Mouse (Mus musculus) CH12.LX (cell line): ENCODE results near the gene Ttc9b. TPM values are rescaled to one million over a fixed set of nuclear protein-coding genes. Genes with fewer than 3 reads are reported as not detected.

Experiments
- DNase-seq: peaks from one replicate; pipeline ENCODE4 v3.0.0-alpha.2; 2013; ENCODE audit errors: extremely low read depth
- H3K27ac ChIP-seq: 2 replicates; pipeline ENCODE4 v1.5.1; 2012; ENCODE audit warnings: low read depth, mild to moderate bottlenecking, control low read depth, moderate library complexity; ENCODE audit not compliant: insufficient read depth
- H3K27me3 ChIP-seq: replicated peaks from 2 replicates; pipeline ENCODE3; 2012; ENCODE audit warnings: inconsistent platforms
- H3K36me3 ChIP-seq, 2 experiments: replicated peaks in 1 of 2; 2 replicates each; pipeline versions ENCODE3 to v1.6.1; 2012; ENCODE audit warnings: inconsistent platforms in 1 of 2, low read length in 1 of 2, mild to moderate bottlenecking in 1 of 2, mixed read lengths in 1 of 2, moderate library complexity in 1 of 2; ENCODE audit not compliant: control insufficient read depth in 1 of 2, insufficient read depth in 1 of 2
- H3K4me1 ChIP-seq, 2 experiments: 2 replicates each; pipeline ENCODE4 v1.6.1; 2012; ENCODE audit warnings: inconsistent platforms in 1 of 2, moderate library complexity in 1 of 2; ENCODE audit not compliant: insufficient read depth in 2 of 2, control insufficient read depth in 1 of 2
- H3K4me2 ChIP-seq: 2 replicates; pipeline ENCODE4 v1.6.1; 2012; ENCODE audit warnings: low read depth, mild to moderate bottlenecking, control low read depth; ENCODE audit not compliant: poor library complexity, insufficient read depth, severe bottlenecking
- H3K4me3 ChIP-seq, 3 experiments: fragments of 150-350 bp in 1 of 3; sonication (generic) in 1 of 3; replicated peaks in 1 of 3; 2 replicates each; pipeline versions ENCODE3 to v1.5.1; 2011 to 2012; ENCODE audit warnings: low read depth in 2 of 3, low read length in 2 of 3, mild to moderate bottlenecking in 2 of 3, moderate library complexity in 2 of 3, control low read depth in 1 of 3, improper control_type of control experiment in 1 of 3, inconsistent platforms in 1 of 3, mixed read lengths in 1 of 3; ENCODE audit not compliant: poor library complexity in 1 of 3
- H3K79me2 ChIP-seq: replicated peaks from 2 replicates; pipeline ENCODE4 v1.6.1; 2012; ENCODE audit warnings: mild to moderate bottlenecking, moderate library complexity; ENCODE audit not compliant: control insufficient read depth, poor library complexity, insufficient read depth, severe bottlenecking; ENCODE audit errors: extremely low read depth
- H3K9ac ChIP-seq: 2 replicates; pipeline ENCODE4 v1.6.1; 2012; ENCODE audit warnings: low read depth, mild to moderate bottlenecking, control low read depth, moderate library complexity; ENCODE audit not compliant: insufficient read depth
- H3K9me3 ChIP-seq: replicated peaks from 2 replicates; pipeline ENCODE3; 2012; ENCODE audit warnings: low read length, inconsistent platforms, mixed read lengths
- BHLHE40 ChIP-seq: IDR thresholded peaks from 2 replicates; pipeline ENCODE4 v1.6.1; 2011; ENCODE audit warnings: mild to moderate bottlenecking, low read depth, low read length, improper control_type of control experiment
- CHD2 ChIP-seq: IDR thresholded peaks from 2 replicates; pipeline ENCODE4 v1.6.1; 2011; ENCODE audit warnings: low read length, improper control_type of control experiment
- CTCF ChIP-seq, 2 experiments: IDR thresholded peaks in 1 of 2; conservative IDR thresholded peaks in 1 of 2; 2 replicates each; pipeline ENCODE4 v1.5.1; 2011 to 2012; ENCODE audit warnings: low read depth in 2 of 2, low read length in 2 of 2, improper control_type of control experiment in 1 of 2, inconsistent platforms in 1 of 2, mild to moderate bottlenecking in 1 of 2, moderate library complexity in 1 of 2
- E2F4 ChIP-seq: IDR thresholded peaks from 2 replicates; pipeline ENCODE4 v1.6.1; 2011; ENCODE audit warnings: low read depth, low read length, improper control_type of control experiment; ENCODE audit not compliant: insufficient replicate concordance
- ELF1 ChIP-seq: IDR thresholded peaks from 2 replicates; pipeline ENCODE4 v1.6.1; 2014; ENCODE audit warnings: low read depth, mild to moderate bottlenecking, inconsistent platforms, low read length, improper control_type of control experiment
- EP300 ChIP-seq: IDR thresholded peaks from 2 replicates; pipeline ENCODE4 v1.6.1; 2011; ENCODE audit warnings: low read length, improper control_type of control experiment
- ETS1 ChIP-seq: conservative IDR thresholded peaks from 2 replicates; pipeline ENCODE4 v1.6.1; 2012; ENCODE audit warnings: low read depth, mild to moderate bottlenecking, inconsistent platforms, low read length, improper control_type of control experiment, moderate library complexity
- GABPA ChIP-seq: IDR thresholded peaks from 2 replicates; pipeline ENCODE4 v1.6.1; 2012; ENCODE audit warnings: low read depth, low read length, improper control_type of control experiment, inconsistent platforms; ENCODE audit not compliant: insufficient replicate concordance
- HCFC1 ChIP-seq: IDR thresholded peaks from 2 replicates; pipeline ENCODE4 v1.6.1; 2012; ENCODE audit warnings: low read depth, mild to moderate bottlenecking, inconsistent platforms, low read length, improper control_type of control experiment
- IRF4 ChIP-seq: IDR thresholded peaks from 2 replicates; pipeline ENCODE4 v1.6.1; 2014; ENCODE audit warnings: low read depth, mild to moderate bottlenecking, inconsistent platforms, low read length, improper control_type of control experiment
- JUN ChIP-seq: IDR thresholded peaks from 2 replicates; pipeline ENCODE4 v1.6.1; 2011; ENCODE audit warnings: low read depth, mild to moderate bottlenecking, low read length, improper control_type of control experiment, moderate library complexity; ENCODE audit not compliant: insufficient read depth
- JUND ChIP-seq: conservative IDR thresholded peaks from 2 replicates; pipeline ENCODE4 v1.6.1; 2011; ENCODE audit warnings: low read depth, low read length, improper control_type of control experiment
- MAFK ChIP-seq: IDR thresholded peaks from 2 replicates; pipeline ENCODE4 v1.6.1; 2011; ENCODE audit warnings: low read length, improper control_type of control experiment; ENCODE audit not compliant: insufficient replicate concordance
- MAZ ChIP-seq: IDR thresholded peaks from 2 replicates; pipeline ENCODE4 v1.6.1; 2012; ENCODE audit warnings: low read depth, mild to moderate bottlenecking, inconsistent platforms, low read length, improper control_type of control experiment, moderate library complexity
- MEF2A ChIP-seq: IDR thresholded peaks from 2 replicates; pipeline ENCODE4 v1.6.1; 2014; ENCODE audit warnings: low read depth, mild to moderate bottlenecking, inconsistent platforms, low read length, improper control_type of control experiment, borderline replicate concordance
- NELFE ChIP-seq: IDR thresholded peaks from 2 replicates; pipeline ENCODE4 v1.6.1; 2011; ENCODE audit warnings: low read depth, low read length, improper control_type of control experiment
- NRF1 ChIP-seq: IDR thresholded peaks from 2 replicates; pipeline ENCODE4 v1.6.1; 2014; ENCODE audit warnings: low read depth, mild to moderate bottlenecking, inconsistent platforms, low read length, improper control_type of control experiment, moderate library complexity
- PAX5 ChIP-seq: IDR thresholded peaks from 2 replicates; pipeline ENCODE4 v1.6.1; 2012; ENCODE audit warnings: low read length, inconsistent platforms, mixed read lengths
- POLR2AphosphoS2 ChIP-seq: IDR thresholded peaks from 2 replicates; pipeline ENCODE4 v1.6.1; 2011; ENCODE audit warnings: low read depth, low read length, improper control_type of control experiment
- RCOR1 ChIP-seq: conservative IDR thresholded peaks from 2 replicates; pipeline ENCODE4 v1.6.1; 2012; ENCODE audit warnings: low read depth, mild to moderate bottlenecking, inconsistent platforms, low read length, improper control_type of control experiment
- SIN3A ChIP-seq: IDR thresholded peaks from 2 replicates; pipeline ENCODE4 v1.6.1; 2012; ENCODE audit warnings: low read length, improper control_type of control experiment, inconsistent platforms
- SMC3 ChIP-seq: IDR thresholded peaks from 2 replicates; pipeline ENCODE4 v1.6.1; 2011; ENCODE audit warnings: low read depth, low read length, improper control_type of control experiment
- TBP ChIP-seq: conservative IDR thresholded peaks from 2 replicates; pipeline ENCODE4 v1.6.1; 2011; ENCODE audit warnings: low read depth, low read length, improper control_type of control experiment
- TCF12 ChIP-seq: IDR thresholded peaks from 2 replicates; pipeline ENCODE4 v1.6.1; 2014; ENCODE audit warnings: low read depth, mild to moderate bottlenecking, inconsistent platforms, low read length, improper control_type of control experiment
- USF1 ChIP-seq: IDR thresholded peaks from 2 replicates; pipeline ENCODE4 v1.6.1; 2014; ENCODE audit warnings: low read depth, mild to moderate bottlenecking, inconsistent platforms, low read length, improper control_type of control experiment
- ZKSCAN1 ChIP-seq: IDR thresholded peaks from 2 replicates; pipeline ENCODE4 v1.6.1; 2012; ENCODE audit warnings: low read depth, inconsistent platforms, low read length, improper control_type of control experiment, borderline replicate concordance
- ZMIZ1 ChIP-seq: IDR thresholded peaks from 2 replicates; pipeline ENCODE4 v1.6.1; 2012; ENCODE audit warnings: low read depth, mild to moderate bottlenecking, inconsistent platforms, low read length, improper control_type of control experiment
- ZNF384 ChIP-seq: IDR thresholded peaks from 2 replicates; pipeline ENCODE4 v1.6.1; 2012; ENCODE audit warnings: low read depth, low read length, improper control_type of control experiment, inconsistent platforms
- dilution Hi-C: fragments of 300-500 bp; cut with MboI; formaldehyde crosslinking; loops from 2 replicates; pipeline ENCODE4 v1.14.3; 2020; ENCODE audit warnings: low sequenced_read_pairs; ENCODE audit not compliant: extremely low pct_unique_long_range_greater_than_20kb, extremely low pct_ligation_motif_present
- in situ Hi-C: fragments of 300-500 bp; cut with MboI; formaldehyde crosslinking; loops from 3 replicates; pipeline ENCODE4 v1.14.3; 2019; ENCODE audit warnings: low sequenced_read_pairs, low pct_ligation_motif_present, low pct_unique_long_range_greater_than_20kb, mixed read lengths
- polyA plus RNA-seq: library from polyadenylated mRNA; unstranded; fragments of >175 nt; gene quantifications from 2 replicates; pipeline ENCODE4 v1.2.1, GENCODE M21; 2012; ENCODE audit warnings: low read depth; ENCODE audit not compliant: insufficient read length
- total RNA-seq, 2 experiments: library from RNA; depleted of rRNA; stranded (reverse); fragments of 300-350 nt in 1 of 2; fragments of >200 nt in 1 of 2; gene quantifications; 2 replicates each; pipeline ENCODE4 v1.2.3; 2012 to 2014

Ttc9b gene
- total and polyA plus RNA-seq, 3 experiments, result not detected

GRCm38 (mm10) chr7:27662038-27662437, 8.3 kb downstream of the Ttc9b start:
- no peak for TF ChIP-seq JUN
- no peak for TF ChIP-seq ZNF384
- TF ChIP-seq IRF4, result no peak
- TF ChIP-seq POLR2AphosphoS2, result no peak
- no peak for TF ChIP-seq BHLHE40
- no peak for TF ChIP-seq ETS1
- no peak for TF ChIP-seq SIN3A
- no peak for TF ChIP-seq NELFE
- no peak for TF ChIP-seq CTCF (conservative IDR thresholded peaks at IDR 0.05 in 1 of 2, IDR thresholded peaks at IDR 0.05 in 1 of 2; ENCODE audit: low read depth in 2 of 2, low read length in 2 of 2)
- no peak for TF ChIP-seq GABPA
- no peak for TF ChIP-seq JUND
- no peak for TF ChIP-seq HCFC1
- TF ChIP-seq PAX5, result no peak
- no peak for TF ChIP-seq MEF2A
- no peak for TF ChIP-seq EP300
- no peak for TF ChIP-seq ZKSCAN1
- no peak for TF ChIP-seq TCF12
- TF ChIP-seq RCOR1, result no peak
- TF ChIP-seq, all 38 proteins: peak for 0
- in situ Hi-C loops, result no loop called here

GRCm38 (mm10) chr7:27673064-27673574, 19.4 kb downstream of the Ttc9b start:
- in situ Hi-C loops, result no loop called here
- no peaks in the 10 kb centered on the region for H3K9me3 ChIP-seq
- H3K27me3 ChIP-seq, result no peaks in the 10 kb centered on the region
- dilution Hi-C loops, result no loop called here
- peaks cover 12 to 38% of the 10 kb centered on the region in 2 experiments for H3K4me1 ChIP-seq
- peak overlapping the region; percentile 71; the same call in 1 of the 2 replicates for H3K9ac ChIP-seq
- no peaks in the 10 kb centered on the region for H3K79me2 ChIP-seq
- H3K4me2 ChIP-seq, result peak overlapping the region; percentile 98
- no peak for DNase-seq
- no peak for TF ChIP-seq SMC3
- no peak for TF ChIP-seq TCF12
- TF ChIP-seq NRF1, result no peak
- no peak for TF ChIP-seq ETS1
- no peak for TF ChIP-seq ZKSCAN1
- no peak for TF ChIP-seq CHD2
- no peak for TF ChIP-seq MAZ
- no peak for TF ChIP-seq ELF1
- no peak for TF ChIP-seq IRF4
- no peak for TF ChIP-seq EP300
- no peak for TF ChIP-seq MEF2A
- no peak for TF ChIP-seq ZMIZ1
- no peak for TF ChIP-seq E2F4
- no peak for TF ChIP-seq GABPA
- no peak for TF ChIP-seq USF1
- no peak for TF ChIP-seq BHLHE40
- no peak for TF ChIP-seq TBP
- no peak for TF ChIP-seq JUND
- TF ChIP-seq HCFC1, result no peak
- no peak for TF ChIP-seq MAFK
- peaks cover 8 to 23% of the 10 kb centered on the region in 2 experiments for H3K36me3 ChIP-seq
- H3K27ac ChIP-seq, result no peak overlapping the region
- peak overlapping the region; percentile 64 to 77 (median 77) for H3K4me3 ChIP-seq

More at GRCm38 (mm10) chr7:27662038-27662437, 8.3 kb downstream of the Ttc9b start:
- Histone ChIP-seq H3K27ac (no peak overlapping the region), H3K9me3 (no peaks in the 10 kb centered on the region), H3K4me3 (no peak overlapping the region), H3K79me2 (no peaks in the 10 kb centered on the region), H3K4me1 (no peaks in the 10 kb centered on the region), H3K4me2 (no peak overlapping the region), H3K27me3 (no peaks in the 10 kb centered on the region), H3K36me3 (peaks cover 5 to 47% of the 10 kb centered on the region in 2 experiments), H3K9ac (no peak overlapping the region)
- no peak for DNase-seq
- dilution Hi-C loops, result no loop called here
